Mouse (Mus musculus) ES-Bruce4 (cell line): ENCODE data around the gene Rab40c.

Experiments used
- CTCF ChIP-seq: IDR thresholded peaks from one replicate; pipeline ENCODE4 v1.8.1; 2011; ENCODE audit warnings: low read depth, low read length
- EP300 ChIP-seq: IDR thresholded peaks from 2 replicates; pipeline ENCODE4 v1.6.1; 2011; ENCODE audit warnings: low read depth, low read length; ENCODE audit not compliant: insufficient read depth
- POLR2A ChIP-seq: IDR thresholded peaks from one replicate; pipeline ENCODE4 v1.8.1; 2011; ENCODE audit warnings: low read length; ENCODE audit not compliant: insufficient read depth

- TF ChIP-seq CTCF (no peak), EP300 (no peak), POLR2A (no peak)
Observed at GRCm38 (mm10) chr17:25925348-25925747, 5.8 kb upstream of the Rab40c start.
